Mouse (Mus musculus): ENCODE data around the gene Rnf40. TPM values are rescaled to one million over a fixed set of nuclear protein-coding genes. Genes with fewer than 3 reads are reported as not detected.

Gene Rnf40
- total and polyA plus RNA-seq, 2 experiments from 2014 or later, result 33.6 to 36.2 TPM

DNA sequence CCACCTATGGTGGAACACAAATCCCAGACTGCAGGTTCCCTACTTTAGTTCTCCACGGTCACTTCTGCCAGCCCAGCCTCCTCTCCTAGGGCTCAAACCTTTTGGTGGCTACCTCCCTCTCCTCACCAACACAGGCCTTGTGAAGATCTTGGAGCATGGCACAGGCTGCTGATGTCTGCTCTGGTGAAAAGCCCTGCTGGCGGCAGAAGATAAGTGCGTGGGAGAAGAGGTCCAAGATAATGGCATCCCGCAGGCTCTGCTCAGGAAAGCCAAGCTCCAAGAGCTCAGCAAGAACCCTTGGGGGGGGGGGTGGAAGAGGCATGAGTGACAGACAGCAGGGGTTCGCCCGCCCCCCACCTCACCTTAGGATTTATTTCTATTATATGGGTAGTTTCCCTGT is 2.4 kb upstream of the Rnf40 start:
- Histone ChIP-seq H3K9ac (replicated peaks; ENCODE audit: low read length) (no peak overlapping the region), H3K36me3 (ENCODE audit: insufficient read depth, low read length) (peaks cover 40% of the 10 kb centered on the region)

DNA sequence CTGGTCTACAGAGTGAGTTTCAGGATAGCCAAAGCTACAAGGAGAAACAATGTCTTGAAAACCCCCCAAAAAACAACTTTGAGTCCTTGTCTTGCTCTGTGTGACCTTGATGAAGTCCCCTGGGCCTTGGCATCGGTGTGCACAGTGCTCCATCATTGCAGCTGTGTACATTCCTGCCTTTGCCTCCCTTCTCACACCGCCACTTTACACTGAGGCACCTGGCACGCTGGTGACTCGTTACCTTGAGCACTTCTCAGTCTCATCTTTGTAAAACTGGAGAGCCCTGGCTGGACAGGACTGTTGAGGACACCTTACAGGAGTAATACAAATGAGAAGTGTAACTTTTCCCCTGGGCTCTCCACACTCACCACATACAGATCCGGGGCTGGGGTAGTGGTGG is 1.4 kb upstream of the Rnf40 start:
- no peak for TF ChIP-seq CTCF (IDR thresholded peaks at IDR 0.05; ENCODE audit: low read depth)
- H3K27ac ChIP-seq, result no peak overlapping the region; the same call in 1 of the 2 replicates
- no peaks in the 10 kb centered on the region for H3K27me3 ChIP-seq (ENCODE audit: insufficient read depth, low read length)
- peak overlapping the region; percentile 49; the same call in 1 of the 2 replicates for H3K9ac ChIP-seq (replicated peaks; ENCODE audit: low read length)
- no peaks in the 10 kb centered on the region; the same call in 1 of the 2 replicates for H3K4me1 ChIP-seq (ENCODE audit: insufficient read depth, low read length)
- peak overlapping the region; percentile 92; the same call in 1 of the 2 replicates for H3K4me3 ChIP-seq (ENCODE audit: low read length)
- H3K9me3 ChIP-seq (ENCODE audit: low read length), result no peaks in the 10 kb centered on the region
- H3K4me2 ChIP-seq (ENCODE audit: low read depth, low read length), result peak overlapping the region; percentile 89
- peaks cover 47% of the 10 kb centered on the region for H3K36me3 ChIP-seq (ENCODE audit: insufficient read depth, low read length)
- no peak for ATAC-seq
- no peak for DNase-seq (ENCODE audit: low spot score)
- WGBS, result 66% methylated on average over 5 of the region's 5 CpGs

More for the DNA sequence above, 2.4 kb upstream of the Rnf40 start:
- Histone ChIP-seq H3K4me3 (ENCODE audit: low read length) (no peak overlapping the region), H3K27me3 (ENCODE audit: insufficient read depth, low read length) (no peaks in the 10 kb centered on the region), H3K9me3 (ENCODE audit: low read length) (no peaks in the 10 kb centered on the region), H3K27ac (no peak overlapping the region), H3K4me2 (ENCODE audit: low read depth, low read length) (no peak overlapping the region), H3K4me1 (ENCODE audit: insufficient read depth, low read length) (no peaks in the 10 kb centered on the region; the same call in 1 of the 2 replicates)
- DNase-seq (ENCODE audit: low spot score) (no peak), ATAC-seq (no peak)
- WGBS, result 91% methylated on average over 6 of the region's 6 CpGs
- no peak for TF ChIP-seq CTCF (IDR thresholded peaks at IDR 0.05; ENCODE audit: low read depth)

DNA sequence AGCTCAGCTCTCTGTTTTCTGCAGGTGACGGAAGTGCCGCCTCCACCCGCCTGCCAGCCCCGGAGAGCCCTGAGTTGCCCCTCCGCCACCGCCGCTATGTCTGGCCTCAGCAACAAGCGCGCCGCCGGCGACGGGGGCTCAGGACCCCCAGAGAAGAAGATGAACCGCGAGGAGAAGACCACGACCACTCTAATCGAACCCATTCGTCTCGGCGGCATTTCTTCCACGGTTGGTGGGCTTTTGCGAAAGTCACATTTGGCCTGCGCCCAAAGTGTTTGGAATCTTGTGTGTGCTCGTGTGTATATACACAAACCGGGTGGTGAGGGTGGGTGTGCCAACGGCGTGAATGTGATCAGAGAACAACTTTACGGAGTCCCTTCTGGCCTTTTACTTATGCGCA is 334 bp downstream of the Rnf40 start:
- H3K27me3 ChIP-seq (ENCODE audit: insufficient read depth, low read length), result no peaks in the 10 kb centered on the region
- ATAC-seq (no peak), DNase-seq (ENCODE audit: low spot score) (no peak)
- peak overlapping the region; percentile 86 for H3K9ac ChIP-seq (replicated peaks; ENCODE audit: low read length)
- peak overlapping the region; percentile 89 for H3K4me2 ChIP-seq (ENCODE audit: low read depth, low read length)
- H3K36me3 ChIP-seq (ENCODE audit: insufficient read depth, low read length), result peaks cover 46% of the 10 kb centered on the region
- peak overlapping the region; percentile 74 for H3K27ac ChIP-seq
- TF ChIP-seq CTCF (IDR thresholded peaks at IDR 0.05; ENCODE audit: low read depth), result no peak
- H3K9me3 ChIP-seq (ENCODE audit: low read length), result no peaks in the 10 kb centered on the region
- H3K4me1 ChIP-seq (ENCODE audit: insufficient read depth, low read length), result no peaks in the 10 kb centered on the region; the same call in 1 of the 2 replicates
- WGBS, result 6% methylated on average over 29 of the region's 29 CpGs
- H3K4me3 ChIP-seq (ENCODE audit: low read length), result peak overlapping the region; percentile 92

DNA sequence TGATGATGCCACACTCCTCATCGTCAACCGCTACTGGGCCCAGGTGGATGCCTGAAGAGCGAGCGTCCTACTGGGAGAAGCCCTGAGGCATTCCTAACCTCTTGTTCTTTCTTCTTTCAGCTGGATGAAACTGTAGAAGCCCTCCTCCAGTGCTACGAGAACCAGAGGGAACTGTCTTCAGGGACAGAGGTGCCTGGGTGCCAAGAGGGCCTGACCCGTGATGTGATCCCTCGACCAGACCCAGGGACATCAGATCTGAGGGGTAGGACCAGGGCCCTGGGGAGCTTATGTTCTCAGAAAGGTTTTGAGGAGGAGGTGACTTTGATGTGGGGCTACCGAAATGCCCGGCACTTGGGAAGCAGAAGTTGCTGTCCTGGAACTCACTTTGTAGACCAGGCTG is 1.1 kb downstream of the Rnf40 start:
- no peak for DNase-seq (ENCODE audit: low spot score)
- H3K4me3 ChIP-seq (ENCODE audit: low read length), result peak overlapping the region; percentile 92; the same call in 1 of the 2 replicates
- H3K27ac ChIP-seq, result no peak overlapping the region
- H3K9ac ChIP-seq (replicated peaks; ENCODE audit: low read length), result no peak overlapping the region; the same call in 1 of the 2 replicates
- H3K27me3 ChIP-seq (ENCODE audit: insufficient read depth, low read length), result no peaks in the 10 kb centered on the region
- 92% methylated on average over 9 of the region's 9 CpGs for WGBS
- no peak for TF ChIP-seq CTCF (IDR thresholded peaks at IDR 0.05; ENCODE audit: low read depth)
- peaks cover 47% of the 10 kb centered on the region for H3K36me3 ChIP-seq (ENCODE audit: insufficient read depth, low read length)
- no peak for ATAC-seq
- H3K4me2 ChIP-seq (ENCODE audit: low read depth, low read length), result peak overlapping the region; percentile 89
- H3K4me1 ChIP-seq (ENCODE audit: insufficient read depth, low read length), result no peaks in the 10 kb centered on the region; the same call in 1 of the 2 replicates
- H3K9me3 ChIP-seq (ENCODE audit: low read length), result no peaks in the 10 kb centered on the region

DNA sequence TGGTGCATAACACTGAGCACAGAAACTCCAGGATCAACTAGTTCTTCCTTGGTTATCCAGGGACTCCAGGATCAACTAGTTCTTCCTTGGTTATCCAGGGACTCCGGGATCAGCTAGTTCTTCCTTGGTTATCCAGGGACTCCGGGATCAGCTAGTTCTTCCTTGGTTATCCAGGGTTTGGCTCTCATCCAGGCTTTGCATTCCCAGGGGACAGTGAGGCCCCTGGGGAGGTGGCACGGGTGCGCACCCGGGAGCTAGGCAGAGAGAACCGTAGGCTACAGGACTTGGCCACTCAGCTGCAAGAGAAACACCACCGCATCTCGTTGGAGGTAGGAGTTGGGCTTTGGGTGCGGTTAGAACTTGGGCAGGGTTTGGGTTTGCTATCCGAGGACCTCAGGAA is 2.5 kb downstream of the Rnf40 start:
- 88% methylated on average over 10 of the region's 10 CpGs for WGBS
- no peaks in the 10 kb centered on the region; the same call in 1 of the 2 replicates for H3K4me1 ChIP-seq (ENCODE audit: insufficient read depth, low read length)
- no peak overlapping the region for H3K9ac ChIP-seq (replicated peaks; ENCODE audit: low read length)
- DNase-seq (ENCODE audit: low spot score) (no peak), ATAC-seq (no peak)
- no peak overlapping the region for H3K4me2 ChIP-seq (ENCODE audit: low read depth, low read length)
- no peaks in the 10 kb centered on the region for H3K27me3 ChIP-seq (ENCODE audit: insufficient read depth, low read length)
- peaks cover 56% of the 10 kb centered on the region for H3K36me3 ChIP-seq (ENCODE audit: insufficient read depth, low read length)
- no peaks in the 10 kb centered on the region for H3K9me3 ChIP-seq (ENCODE audit: low read length)
- no peak overlapping the region for H3K4me3 ChIP-seq (ENCODE audit: low read length)
- H3K27ac ChIP-seq, result no peak overlapping the region
- TF ChIP-seq CTCF (IDR thresholded peaks at IDR 0.05; ENCODE audit: low read depth), result no peak

DNA sequence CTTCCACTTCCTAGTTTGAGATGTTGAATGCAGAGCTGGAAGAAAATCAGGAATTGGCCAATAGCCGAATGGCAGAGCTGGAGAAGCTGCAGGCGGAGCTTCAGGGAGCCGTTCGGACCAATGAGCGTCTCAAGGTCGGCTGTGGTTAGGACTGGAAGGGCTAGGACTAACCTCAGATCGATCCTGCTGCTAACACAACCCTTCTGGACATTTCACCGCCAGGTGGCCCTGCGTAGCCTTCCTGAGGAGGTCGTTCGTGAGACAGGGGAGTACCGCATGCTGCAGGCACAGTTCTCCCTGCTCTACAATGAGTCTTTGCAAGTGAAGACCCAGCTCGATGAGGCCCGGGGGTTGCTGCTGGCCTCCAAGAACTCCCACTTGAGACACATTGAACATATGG is 4.0 kb downstream of the Rnf40 start:
- H3K27me3 ChIP-seq (ENCODE audit: insufficient read depth, low read length), result no peaks in the 10 kb centered on the region
- no peak for TF ChIP-seq CTCF (IDR thresholded peaks at IDR 0.05; ENCODE audit: low read depth)
- H3K27ac ChIP-seq, result no peak overlapping the region
- no peak overlapping the region for H3K9ac ChIP-seq (replicated peaks; ENCODE audit: low read length)
- H3K4me2 ChIP-seq (ENCODE audit: low read depth, low read length), result no peak overlapping the region
- no peaks in the 10 kb centered on the region for H3K9me3 ChIP-seq (ENCODE audit: low read length)
- ATAC-seq, result no peak
- WGBS, result 87% methylated on average over 14 of the region's 14 CpGs
- H3K36me3 ChIP-seq (ENCODE audit: insufficient read depth, low read length), result peaks cover 69% of the 10 kb centered on the region
- no peaks in the 10 kb centered on the region; the same call in 1 of the 2 replicates for H3K4me1 ChIP-seq (ENCODE audit: insufficient read depth, low read length)
- no peak for DNase-seq (ENCODE audit: low spot score)
- no peak overlapping the region for H3K4me3 ChIP-seq (ENCODE audit: low read length)

DNA sequence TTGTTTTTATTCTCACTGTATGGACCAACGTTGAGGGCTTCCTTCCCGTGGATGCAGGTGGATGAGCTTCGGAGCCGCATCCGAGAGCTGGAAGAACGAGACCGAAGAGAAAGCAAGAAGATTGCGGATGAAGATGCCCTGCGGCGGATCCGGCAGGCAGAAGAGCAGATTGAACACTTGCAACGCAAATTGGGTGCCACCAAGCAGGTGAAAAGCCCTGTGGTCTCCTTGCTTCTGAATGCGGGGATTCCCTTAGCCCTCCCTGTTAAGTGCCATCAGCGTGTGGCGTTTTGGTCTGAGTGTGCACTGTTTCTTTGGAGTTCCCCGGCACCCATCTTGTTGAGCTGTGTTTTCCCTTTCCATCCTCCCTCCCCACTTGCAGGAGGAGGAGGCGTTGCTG is 8.2 kb downstream of the Rnf40 start:
- H3K4me1 ChIP-seq (ENCODE audit: insufficient read depth, low read length), result no peaks in the 10 kb centered on the region
- ATAC-seq (no peak), DNase-seq (ENCODE audit: low spot score) (no peak)
- WGBS, result 95% methylated on average over 17 of the region's 17 CpGs
- TF ChIP-seq CTCF (IDR thresholded peaks at IDR 0.05; ENCODE audit: low read depth), result no peak
- H3K27ac ChIP-seq, result no peak overlapping the region
- no peak overlapping the region for H3K9ac ChIP-seq (replicated peaks; ENCODE audit: low read length)
- peaks cover 87% of the 10 kb centered on the region for H3K36me3 ChIP-seq (ENCODE audit: insufficient read depth, low read length)
- H3K27me3 ChIP-seq (ENCODE audit: insufficient read depth, low read length), result no peaks in the 10 kb centered on the region
- H3K4me2 ChIP-seq (ENCODE audit: low read depth, low read length), result no peak overlapping the region
- no peaks in the 10 kb centered on the region for H3K9me3 ChIP-seq (ENCODE audit: low read length)
- no peak overlapping the region for H3K4me3 ChIP-seq (ENCODE audit: low read length)
